Mouse (Mus musculus) bone marrow, adult 2 months (tissue): ENCODE results near the gene Mylip. TPM values are rescaled to one million over a fixed set of nuclear protein-coding genes. Genes with fewer than 3 reads are reported as not detected.

Experiments
- H3K27ac ChIP-seq: fragments of 200-500 bp; 2 replicates; pipeline ENCODE4 v1.5.1; 2012; ENCODE audit warnings: low read depth, mild to moderate bottlenecking, control low read depth, inconsistent platforms, low read length; ENCODE audit not compliant: control insufficient read depth, poor library complexity, insufficient read depth
- H3K4me1 ChIP-seq: fragments of 200-500 bp; 2 replicates; pipeline ENCODE4 v1.6.1; 2011; ENCODE audit warnings: low read length; ENCODE audit not compliant: control insufficient read depth, insufficient read depth
- H3K4me3 ChIP-seq: fragments of 200-500 bp; replicated peaks from 2 replicates; pipeline ENCODE3; 2011; ENCODE audit warnings: mild to moderate bottlenecking, low read depth, low read length, control low read depth; ENCODE audit not compliant: control insufficient read depth
- CTCF ChIP-seq: fragments of 200-500 bp; IDR thresholded peaks from 2 replicates; pipeline ENCODE4 v1.5.1; 2011; ENCODE audit warnings: low read length, control low read depth; ENCODE audit not compliant: control insufficient read depth, insufficient read depth
- POLR2A ChIP-seq: fragments of 200-500 bp; IDR thresholded peaks from 2 replicates; pipeline ENCODE4 v1.6.1; 2011; ENCODE audit warnings: low read depth, mild to moderate bottlenecking, control low read depth, low read length, borderline replicate concordance; ENCODE audit not compliant: control insufficient read depth
- WGBS: fragments of 180-500 bp; shearing (Covaris S2); methylation state at CpG from one replicate; pipeline ENCODE4 v1.1.7; 2018; 5-methylcytosine and 5-hydroxymethylcytosine counted together
- polyA plus RNA-seq: library from polyadenylated mRNA; stranded (reverse); fragments of >200 nt; gene quantifications from 2 replicates; pipeline ENCODE4 v1.2.4, GENCODE M21; 2011; ENCODE audit warnings: low replicate concordance; ENCODE audit not compliant: missing spikeins, insufficient read depth, insufficient read length

Gene Mylip
- polyA plus RNA-seq, 1 experiment: 19.3 TPM

DNA sequence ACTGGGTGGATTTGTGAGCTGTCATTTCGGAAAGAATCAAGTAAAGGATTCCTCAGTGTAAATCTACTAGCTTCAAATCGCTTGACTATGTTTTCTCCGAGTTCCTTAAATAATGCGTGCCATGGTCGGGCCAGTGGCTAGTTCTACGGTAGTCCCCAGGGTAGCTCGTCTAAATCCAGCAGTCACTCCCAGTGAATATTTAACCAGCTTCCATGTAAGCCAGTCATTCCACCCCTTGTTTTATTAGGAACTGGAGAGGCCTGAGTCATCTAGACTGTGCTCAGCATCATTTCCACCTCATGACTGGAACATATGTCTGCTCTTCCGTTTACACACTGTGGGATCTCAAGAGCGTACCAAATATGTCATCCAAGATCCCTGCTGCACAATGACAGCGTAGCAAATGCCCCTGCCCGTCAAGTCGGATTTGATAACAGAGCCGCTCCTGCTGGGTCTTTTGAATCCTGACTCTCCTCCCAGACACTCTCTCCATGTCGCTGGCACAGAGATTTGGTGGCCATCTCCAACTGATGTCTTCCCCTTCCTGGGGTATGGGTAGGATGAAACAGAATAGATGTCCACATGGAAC lies 71.9 kb downstream of the Mylip start:
- Histone ChIP-seq H3K4me1 (no peaks in the 10 kb centered on the region), H3K4me3 (no peak overlapping the region), H3K27ac (no peak overlapping the region)
- WGBS: 84% methylated on average over 14 of the region's 14 CpGs
- no peak for TF ChIP-seq CTCF
- no peak for TF ChIP-seq POLR2A

Other genes with a start within 250 kb of the Mylip start
- gene Gmpr, start 117.7 kb downstream of the Mylip start, polyA plus RNA-seq: 7.9 and 10.9 TPM in 2 replicates